ENCODE assay signal across 8 mouse cellular contexts in the genomic region with DNA sequence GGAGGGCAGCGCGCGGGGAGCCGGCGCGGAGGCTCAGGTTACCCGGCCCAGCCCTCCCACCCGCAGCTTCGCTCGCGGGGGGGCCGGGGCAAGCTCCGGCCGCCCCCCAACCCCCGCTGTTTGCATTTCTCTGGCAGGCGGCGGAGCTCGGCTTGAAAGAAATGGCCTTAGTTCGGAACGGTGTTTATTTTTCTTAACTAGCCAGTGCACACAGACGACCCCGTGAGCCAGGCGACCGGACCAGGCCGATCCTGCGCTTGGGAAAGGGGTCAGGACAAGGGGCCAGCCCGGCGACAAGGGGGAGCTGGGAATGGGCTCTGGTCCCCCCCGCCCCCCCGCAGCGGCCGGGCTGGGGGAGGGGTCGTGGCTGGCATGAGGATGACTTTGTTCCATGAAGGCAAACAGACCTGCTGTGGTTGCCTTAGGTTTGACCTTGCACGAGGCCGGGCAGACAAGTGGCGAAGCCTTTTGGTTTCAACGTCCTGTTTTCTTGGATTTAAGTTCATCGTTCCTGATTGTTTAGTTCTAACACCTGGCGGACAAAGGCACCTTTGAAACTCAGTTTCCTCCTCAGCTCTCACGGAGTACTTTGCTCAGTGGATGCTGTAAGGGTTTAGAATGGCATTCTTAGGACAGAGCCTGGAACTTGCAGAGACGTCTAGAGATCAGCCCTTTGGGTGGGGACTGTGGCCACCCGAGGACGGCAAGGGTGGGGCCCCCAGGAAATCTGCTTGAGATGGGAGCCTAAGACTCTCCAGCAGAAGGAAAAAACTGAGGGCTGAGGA. TPM values are rescaled to one million over a fixed set of nuclear protein-coding genes. Genes with fewer than 3 reads are reported as not detected.
DNase-seq lines count a peak whose midpoint lies in the region; ATAC-seq and TF ChIP-seq lines count a peak whose summit lies in the region.

No protein-coding gene starts in this region.

- peak overlapping the region; percentile 85 for H3K4me2 ChIP-seq in heart, embryonic 12.5 days
- H3K4me2 ChIP-seq in hindbrain, embryonic 15.5 days, result peak overlapping the region; percentile 51
- peak overlapping the region; percentile 54 for H3K4me2 ChIP-seq in midbrain, embryonic 13.5 days (replicated peaks)

- H3K27me3 ChIP-seq in heart, embryonic 12.5 days (replicated peaks), result peaks cover 61% of the 10 kb centered on the region
- peaks cover 67% of the 10 kb centered on the region for H3K27me3 ChIP-seq in hindbrain, embryonic 15.5 days
- peaks cover 71% of the 10 kb centered on the region for H3K27me3 ChIP-seq in midbrain, embryonic 13.5 days
- H3K27me3 ChIP-seq in thymus, adult 2 months (ENCODE audit: control insufficient read depth, insufficient read depth, low read length), result peaks cover 31% of the 10 kb centered on the region

- no peak for TF ChIP-seq CTCF in thymus, adult 2 months (IDR thresholded peaks at IDR 0.05; ENCODE audit: borderline replicate concordance, control insufficient read depth, extremely low read depth, insufficient read depth, low read length, poor library complexity)

- no peaks in the 10 kb centered on the region for H3K36me3 ChIP-seq in heart, embryonic 12.5 days
- no peaks in the 10 kb centered on the region for H3K36me3 ChIP-seq in hindbrain, embryonic 15.5 days
- no peaks in the 10 kb centered on the region for H3K36me3 ChIP-seq in midbrain, embryonic 13.5 days
- no peaks in the 10 kb centered on the region for H3K36me3 ChIP-seq in thymus, adult 2 months (ENCODE audit: control insufficient read depth, insufficient read depth, low read length)

- no peak for ATAC-seq in heart, embryonic 12.5 days (ENCODE audit: insufficient number of reproducible peaks, low FRiP score)
- ATAC-seq in hindbrain, embryonic 15.5 days (ENCODE audit: low FRiP score, low read depth), result no peak
- ATAC-seq in midbrain, embryonic 13.5 days, result no peak

- H3K9ac ChIP-seq in heart, embryonic 12.5 days, result peak overlapping the region; percentile 59
- no peak overlapping the region for H3K9ac ChIP-seq in hindbrain, embryonic 15.5 days
- peak overlapping the region; percentile 39; the same call in 1 of the 2 replicates for H3K9ac ChIP-seq in midbrain, embryonic 13.5 days (replicated peaks)

- DNase-seq in heart, adult 8-10 months (ENCODE audit: low spot score), result no peak
- DNase-seq in R1 (ENCODE audit: low read depth, low spot score), result peak; percentile 85
- DNase-seq in thymus, adult 2 months, result no peak
- DNase-seq in left cerebral cortex, adult 8-10 months (ENCODE audit: low spot score in 2 of 2), result no peak
- no peak for DNase-seq in cerebellum, adult 8-10 months

- H3K27ac ChIP-seq in heart, embryonic 12.5 days (ENCODE audit: poor library complexity, severe bottlenecking), result no peak overlapping the region
- H3K27ac ChIP-seq in hindbrain, embryonic 15.5 days (replicated peaks), result no peak overlapping the region
- H3K27ac ChIP-seq in midbrain, embryonic 13.5 days, result no peak overlapping the region
- no peak overlapping the region for H3K27ac ChIP-seq in thymus, adult 2 months (ENCODE audit: control insufficient read depth, insufficient read depth, low read length)

- H3K4me1 ChIP-seq in heart, embryonic 12.5 days (replicated peaks), result peaks cover 49% of the 10 kb centered on the region
- H3K4me1 ChIP-seq in hindbrain, embryonic 15.5 days (replicated peaks), result peaks cover 45% of the 10 kb centered on the region
- peaks cover 51% of the 10 kb centered on the region for H3K4me1 ChIP-seq in midbrain, embryonic 13.5 days (replicated peaks)
- peaks cover 10% of the 10 kb centered on the region for H3K4me1 ChIP-seq in thymus, adult 2 months (replicated peaks; ENCODE audit: control insufficient read depth, insufficient read depth, low read length)

- H3K9me3 ChIP-seq in heart, embryonic 12.5 days (replicated peaks), result peaks cover 7% of the 10 kb centered on the region; the same call in 1 of the 2 replicates
- no peaks in the 10 kb centered on the region for H3K9me3 ChIP-seq in hindbrain, embryonic 15.5 days
- H3K9me3 ChIP-seq in midbrain, embryonic 13.5 days, result no peaks in the 10 kb centered on the region; the same call in 1 of the 2 replicates

- TF ChIP-seq POLR2A in thymus, adult 2 months (IDR thresholded peaks at IDR 0.05; ENCODE audit: control insufficient read depth, extremely low read depth, insufficient read depth, low read length, poor library complexity), result no peak

- peak overlapping the region; percentile 45 for H3K4me3 ChIP-seq in heart, embryonic 12.5 days
- H3K4me3 ChIP-seq in hindbrain, embryonic 15.5 days, result peak overlapping the region; percentile 19
- peak overlapping the region; percentile 32 for H3K4me3 ChIP-seq in midbrain, embryonic 13.5 days (replicated peaks)
- H3K4me3 ChIP-seq in thymus, adult 2 months (ENCODE audit: control insufficient read depth, insufficient read depth, low read length), result no peak overlapping the region

- under 1% methylated on average over 38 of the region's 43 CpGs for WGBS in heart, embryonic 12.5 days
- WGBS in hindbrain, embryonic 15.5 days, result under 1% methylated on average over 40 of the region's 43 CpGs
- under 1% methylated on average over 38 of the region's 43 CpGs for WGBS in midbrain, embryonic 13.5 days
- 4% methylated on average over 43 of the region's 43 CpGs for WGBS in thymus, adult 2 months

RNA-seq across cellular contexts. Expression of a gene that starts 8.8 kb away (rescaled TPM):
- polyA plus RNA-seq in heart, embryonic 12.5 days (2016; fragmentation: Nextera tagmentation; extraction: Ambion mirVana), result not detected in 2 replicates
- not detected for total RNA-seq in heart, adult 8-10 months (2022)
- polyA plus RNA-seq in hindbrain, embryonic 15.5 days (2015; fragmentation: Nextera tagmentation; extraction: Ambion mirVana), result not detected in 2 replicates
- 0.34 TPM in 1 of 2 replicates, not detected in the other for polyA plus RNA-seq in midbrain, embryonic 13.5 days (2015; fragmentation: Nextera tagmentation; extraction: Ambion mirVana)
- 0.12 TPM in 1 of 2 replicates, not detected in the other for polyA plus RNA-seq in thymus, adult 2 months (2012; rRNA removed)
- not detected for total RNA-seq in left cerebral cortex, adult 8-10 months (2022)

RNA-seq across cellular contexts. Expression of a gene that starts 48.1 kb away (rescaled TPM):
- not detected in 2 replicates for polyA plus RNA-seq in heart, embryonic 12.5 days (2016; fragmentation: Nextera tagmentation; extraction: Ambion mirVana)
- total RNA-seq in heart, adult 8-10 months (2022), result not detected
- polyA plus RNA-seq in hindbrain, embryonic 15.5 days (2015; fragmentation: Nextera tagmentation; extraction: Ambion mirVana), result not detected in 2 replicates
- polyA plus RNA-seq in midbrain, embryonic 13.5 days (2015; fragmentation: Nextera tagmentation; extraction: Ambion mirVana), result not detected in 2 replicates
- 0.15 and 0.28 TPM in 2 replicates for polyA plus RNA-seq in thymus, adult 2 months (2012; rRNA removed)
- total RNA-seq in left cerebral cortex, adult 8-10 months (2022), result under 1 TPM in 1 of 4 experiments, not detected in 3; 0.26 TPM

RNA-seq across cellular contexts. Expression of a gene that starts 59.8 kb away (rescaled TPM):
- polyA plus RNA-seq in heart, embryonic 12.5 days (2016; fragmentation: Nextera tagmentation; extraction: Ambion mirVana), result not detected in 2 replicates
- total RNA-seq in heart, adult 8-10 months (2022), result not detected
- polyA plus RNA-seq in hindbrain, embryonic 15.5 days (2015; fragmentation: Nextera tagmentation; extraction: Ambion mirVana), result not detected in 2 replicates
- not detected in 2 replicates for polyA plus RNA-seq in midbrain, embryonic 13.5 days (2015; fragmentation: Nextera tagmentation; extraction: Ambion mirVana)
- polyA plus RNA-seq in thymus, adult 2 months (2012; rRNA removed), result not detected in 2 replicates
- not detected for total RNA-seq in left cerebral cortex, adult 8-10 months (2022)
